Mouse (Mus musculus): Measurements from ENCODE around the gene Ssbp3. TPM values are rescaled to one million over a fixed set of nuclear protein-coding genes. Genes with fewer than 3 reads are reported as not detected.
A peak's percentile ranks its signal among the peaks of the same experiment; 100 is the strongest.

Ssbp3 gene
- total RNA-seq, 1 experiment: 42.6 TPM

DNA sequence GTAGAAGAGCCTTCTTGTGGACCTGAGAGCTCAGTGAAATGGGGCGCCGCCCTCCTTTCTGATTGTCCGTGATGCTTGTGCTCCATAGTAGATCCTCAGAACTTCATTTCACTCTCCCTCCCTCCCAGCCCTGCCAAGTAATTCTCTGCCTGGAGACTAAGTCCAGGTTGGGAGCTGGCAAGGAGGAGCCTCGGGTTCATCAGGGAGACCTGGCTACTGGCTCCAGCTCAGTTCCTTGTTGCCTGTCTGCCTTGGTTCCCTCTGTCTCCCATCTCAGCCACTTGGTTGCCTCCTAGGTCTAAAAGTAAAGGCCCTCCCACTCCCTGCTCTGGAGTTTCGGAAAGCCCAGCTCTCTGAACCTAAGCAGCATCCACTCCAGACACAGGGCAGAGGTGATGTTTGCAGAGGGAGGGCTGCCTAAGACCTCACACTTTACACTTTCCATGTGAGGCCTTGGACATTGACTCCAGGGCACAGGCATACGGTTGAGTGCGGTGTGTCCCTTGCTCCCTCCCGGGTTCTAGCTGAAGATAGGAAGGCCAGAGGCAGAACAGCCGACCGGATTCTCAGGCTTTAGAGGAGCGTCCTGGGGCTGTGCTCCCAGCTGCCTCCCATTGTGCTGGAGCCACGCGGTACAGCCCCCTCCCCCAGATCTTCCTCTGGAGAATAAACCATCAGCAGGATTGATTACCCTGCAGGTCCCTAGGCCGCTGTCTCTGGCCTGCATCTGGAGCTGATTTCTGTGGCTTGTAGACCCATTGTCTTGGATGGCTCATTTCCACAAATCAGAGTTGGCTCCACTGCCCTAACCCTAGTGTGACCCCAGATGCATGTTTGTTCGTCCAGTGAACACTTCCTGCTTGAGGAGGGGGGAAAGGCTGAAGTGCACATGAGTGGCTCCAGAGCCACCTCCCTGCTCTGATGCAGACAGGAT is 75.7 kb downstream of the Ssbp3 start:
- DNase-seq (ENCODE audit: low read depth, low spot score): no peak
- TF ChIP-seq MAFK (IDR thresholded peaks at IDR 0.05; ENCODE audit: insufficient read depth, low read depth, low read length) (no peak), ZNF384 (IDR thresholded peaks at IDR 0.05; ENCODE audit: low read depth, low read length) (no peak), HCFC1 (IDR thresholded peaks at IDR 0.05; ENCODE audit: borderline replicate concordance, insufficient read depth, low read length) (no peak)
- H3K4me3 ChIP-seq (ENCODE audit: insufficient read depth in 1 of 2, low read depth in 1 of 2, low read length in 2 of 2, poor library complexity in 1 of 2, severe bottlenecking in 1 of 2): no peak overlapping the region
- no peaks in the 10 kb centered on the region for H3K9me3 ChIP-seq (ENCODE audit: control insufficient read depth, insufficient read depth, low read depth, low read length)
- peak overlapping the region; percentile 8; the same call in 1 of the 2 replicates for H3K9ac ChIP-seq (ENCODE audit: insufficient read depth, low read depth, low read length, poor library complexity, severe bottlenecking)
- peaks cover 3% of the 10 kb centered on the region; the same call in 1 of the 2 replicates for H3K36me3 ChIP-seq (ENCODE audit: control insufficient read depth, insufficient read depth, low read length, poor library complexity, severe bottlenecking)
- in situ Hi-C loops (cut with MboI; ENCODE audit: low sequenced_read_pairs in 2 of 2, unreplicated experiment in 2 of 2): no loop called here
- H3K4me1 ChIP-seq (ENCODE audit: control insufficient read depth in 2 of 2, insufficient read depth in 2 of 2, low read length in 2 of 2, poor library complexity in 1 of 2): peaks cover 23 to 40% of the 10 kb centered on the region in 2 experiments
- H3K27ac ChIP-seq (ENCODE audit: insufficient read depth, low read depth, low read length, poor library complexity, severe bottlenecking): peak overlapping the region; percentile 41; the same call in 1 of the 2 replicates

DNA sequence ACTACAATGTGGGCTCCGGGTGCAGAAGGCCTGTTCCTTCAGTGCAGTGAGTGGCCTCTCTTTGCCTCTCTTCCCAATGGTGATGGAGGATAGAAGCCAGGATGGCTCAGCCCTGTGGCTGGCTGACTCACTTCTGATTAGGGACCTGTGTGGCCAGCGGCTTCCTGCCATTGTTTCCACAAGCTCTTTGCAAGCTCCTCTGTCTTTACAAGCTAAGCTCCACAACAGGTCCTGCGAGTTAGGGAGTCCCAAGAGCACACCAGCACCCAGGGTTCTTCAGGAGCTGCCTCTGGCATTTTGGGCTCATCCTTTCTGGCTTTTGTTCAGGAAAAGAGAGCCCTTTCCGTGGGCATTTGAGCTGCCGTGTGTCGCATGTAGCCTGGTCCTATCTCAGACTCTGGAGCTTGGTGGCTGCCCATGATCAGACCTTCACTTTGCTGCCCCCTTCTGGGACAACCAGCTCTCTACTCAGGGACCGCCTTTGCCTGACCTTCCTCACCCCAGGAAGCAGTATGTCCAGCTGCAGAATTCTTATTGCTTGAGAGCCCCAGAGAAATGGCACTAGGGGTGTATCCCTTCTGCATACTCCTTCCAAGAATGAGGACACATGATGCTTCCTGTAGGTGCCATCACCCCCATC is 77.3 kb downstream of the Ssbp3 start:
- H3K27ac ChIP-seq (ENCODE audit: insufficient read depth, low read depth, low read length, poor library complexity, severe bottlenecking): no peak overlapping the region
- H3K4me1 ChIP-seq (ENCODE audit: control insufficient read depth in 2 of 2, insufficient read depth in 2 of 2, low read length in 2 of 2, poor library complexity in 1 of 2): peaks cover 23 to 38% of the 10 kb centered on the region in 2 experiments
- H3K9ac ChIP-seq (ENCODE audit: insufficient read depth, low read depth, low read length, poor library complexity, severe bottlenecking): peak overlapping the region; percentile 4; the same call in 1 of the 2 replicates
- in situ Hi-C loops (cut with MboI; ENCODE audit: low sequenced_read_pairs in 2 of 2, unreplicated experiment in 2 of 2): no loop called here
- peak; percentile 47 for DNase-seq (ENCODE audit: low read depth, low spot score)
- TF ChIP-seq CHD2 (IDR thresholded peaks at IDR 0.05; ENCODE audit: low read depth, low read length): no peak
- TF ChIP-seq ZNF384 (IDR thresholded peaks at IDR 0.05; ENCODE audit: low read depth, low read length): no peak
- TF ChIP-seq HCFC1 (IDR thresholded peaks at IDR 0.05; ENCODE audit: borderline replicate concordance, insufficient read depth, low read length): no peak
- no peak for TF ChIP-seq MAFK (IDR thresholded peaks at IDR 0.05; ENCODE audit: insufficient read depth, low read depth, low read length)
- TF ChIP-seq ZC3H11A (IDR thresholded peaks at IDR 0.05; ENCODE audit: borderline replicate concordance, low read depth, low read length): no peak
- H3K4me3 ChIP-seq (ENCODE audit: insufficient read depth in 1 of 2, low read depth in 1 of 2, low read length in 2 of 2, poor library complexity in 1 of 2, severe bottlenecking in 1 of 2): no peak overlapping the region
- H3K9me3 ChIP-seq (ENCODE audit: control insufficient read depth, insufficient read depth, low read depth, low read length): no peaks in the 10 kb centered on the region
- H3K36me3 ChIP-seq (ENCODE audit: control insufficient read depth, insufficient read depth, low read length, poor library complexity, severe bottlenecking): peaks cover 5% of the 10 kb centered on the region; the same call in 1 of the 2 replicates

DNA sequence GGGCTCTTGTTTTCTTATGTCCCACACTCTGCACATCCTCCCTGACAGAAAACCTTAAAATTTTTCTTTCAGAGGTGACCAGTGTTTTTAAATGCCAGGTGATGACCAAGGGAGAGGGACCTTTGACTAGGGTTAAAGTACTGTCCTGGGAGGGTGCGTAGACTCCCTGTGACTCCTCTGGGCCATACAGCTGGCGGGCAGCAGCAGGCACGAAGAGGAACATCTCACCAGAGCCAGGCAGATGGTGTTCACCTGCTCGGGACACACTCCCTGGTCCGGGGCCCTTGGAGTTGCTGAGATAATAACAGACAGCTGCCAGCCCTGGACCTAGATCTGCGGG is 78.4 kb downstream of the Ssbp3 start:
- TF ChIP-seq MAFK (IDR thresholded peaks at IDR 0.05; ENCODE audit: insufficient read depth, low read depth, low read length): no peak
- TF ChIP-seq CHD2 (IDR thresholded peaks at IDR 0.05; ENCODE audit: low read depth, low read length): no peak
- no peak for TF ChIP-seq HCFC1 (IDR thresholded peaks at IDR 0.05; ENCODE audit: borderline replicate concordance, insufficient read depth, low read length)
- no peak for TF ChIP-seq ZNF384 (IDR thresholded peaks at IDR 0.05; ENCODE audit: low read depth, low read length)
- no peak for TF ChIP-seq ZC3H11A (IDR thresholded peaks at IDR 0.05; ENCODE audit: borderline replicate concordance, low read depth, low read length)
- Histone ChIP-seq H3K36me3 (ENCODE audit: control insufficient read depth, insufficient read depth, low read length, poor library complexity, severe bottlenecking) (peaks cover 5% of the 10 kb centered on the region; the same call in 1 of the 2 replicates), H3K27ac (ENCODE audit: insufficient read depth, low read depth, low read length, poor library complexity, severe bottlenecking) (0 out of 2 replicates have a peak overlapping the region, but pooled peaks have one; percentile 5), H3K9me3 (ENCODE audit: control insufficient read depth, insufficient read depth, low read depth, low read length) (no peaks in the 10 kb centered on the region), H3K9ac (ENCODE audit: insufficient read depth, low read depth, low read length, poor library complexity, severe bottlenecking) (no peak overlapping the region; the same call in 1 of the 2 replicates), H3K4me3 (ENCODE audit: insufficient read depth in 1 of 2, low read depth in 1 of 2, low read length in 2 of 2, poor library complexity in 1 of 2, severe bottlenecking in 1 of 2) (0 out of 4 replicates have a peak overlapping the region, but pooled peaks of 1 of the 2 experiments have one; percentile 1), H3K4me1 (ENCODE audit: control insufficient read depth in 2 of 2, insufficient read depth in 2 of 2, low read length in 2 of 2, poor library complexity in 1 of 2) (peaks cover 23 to 33% of the 10 kb centered on the region in 2 experiments)
- DNase-seq (ENCODE audit: low read depth, low spot score): no peak
- in situ Hi-C loops (cut with MboI; ENCODE audit: low sequenced_read_pairs in 2 of 2, unreplicated experiment in 2 of 2): no loop called here

DNA sequence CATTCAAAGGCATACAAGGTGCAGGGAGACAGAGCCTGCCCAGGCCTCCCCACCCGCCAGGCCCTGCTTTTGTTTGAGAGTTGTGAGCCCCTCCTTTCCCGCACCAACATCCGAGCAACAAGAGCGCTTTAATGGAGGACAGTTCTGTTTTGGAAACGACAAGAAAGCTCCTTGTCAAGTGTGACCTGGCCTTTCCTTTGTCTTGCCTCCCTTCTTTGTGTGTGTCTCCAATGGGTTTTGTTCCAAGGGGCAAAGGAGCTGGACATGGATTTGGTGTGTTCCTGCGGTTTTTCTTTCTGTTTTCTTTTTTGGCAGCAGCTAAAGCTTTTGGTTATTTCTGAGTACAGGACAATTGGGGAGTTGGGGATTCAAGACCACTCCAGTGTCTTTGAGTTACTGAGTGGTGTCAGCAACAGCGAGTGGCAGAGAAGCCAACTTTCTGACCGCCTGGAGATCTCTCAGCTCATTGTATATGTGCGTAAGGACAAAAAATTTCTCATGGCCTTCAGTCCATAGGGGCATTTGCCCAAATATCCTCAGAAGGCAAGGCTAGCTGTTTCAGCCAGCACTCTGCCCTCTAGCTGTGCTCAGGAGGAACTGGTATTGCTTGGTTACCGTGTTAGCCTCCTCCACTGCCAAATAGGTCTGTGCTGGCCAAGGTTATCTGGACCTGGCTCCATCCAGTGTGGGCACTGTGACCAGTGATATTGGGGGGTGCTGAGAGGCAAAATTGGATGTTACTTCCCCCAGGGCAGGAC is 78.9 kb downstream of the Ssbp3 start:
- no peaks in the 10 kb centered on the region for H3K9me3 ChIP-seq (ENCODE audit: control insufficient read depth, insufficient read depth, low read depth, low read length)
- no peak for DNase-seq (ENCODE audit: low read depth, low spot score)
- no peak overlapping the region for H3K27ac ChIP-seq (ENCODE audit: insufficient read depth, low read depth, low read length, poor library complexity, severe bottlenecking)
- TF ChIP-seq HCFC1 (IDR thresholded peaks at IDR 0.05; ENCODE audit: borderline replicate concordance, insufficient read depth, low read length): no peak
- TF ChIP-seq ZNF384 (IDR thresholded peaks at IDR 0.05; ENCODE audit: low read depth, low read length): no peak
- no peak for TF ChIP-seq CHD2 (IDR thresholded peaks at IDR 0.05; ENCODE audit: low read depth, low read length)
- TF ChIP-seq ZC3H11A (IDR thresholded peaks at IDR 0.05; ENCODE audit: borderline replicate concordance, low read depth, low read length): peak; percentile 8; the same call in 1 of the 2 replicates
- no peak for TF ChIP-seq MAFK (IDR thresholded peaks at IDR 0.05; ENCODE audit: insufficient read depth, low read depth, low read length)
- H3K9ac ChIP-seq (ENCODE audit: insufficient read depth, low read depth, low read length, poor library complexity, severe bottlenecking): no peak overlapping the region; the same call in 1 of the 2 replicates
- H3K4me3 ChIP-seq (ENCODE audit: insufficient read depth in 1 of 2, low read depth in 1 of 2, low read length in 2 of 2, poor library complexity in 1 of 2, severe bottlenecking in 1 of 2): peak overlapping the region in 1 of 2 experiments; percentile 1; a peak in 1 of 4 replicates
- in situ Hi-C loops (cut with MboI; ENCODE audit: low sequenced_read_pairs in 2 of 2, unreplicated experiment in 2 of 2): no loop called here
- H3K4me1 ChIP-seq (ENCODE audit: control insufficient read depth in 2 of 2, insufficient read depth in 2 of 2, low read length in 2 of 2, poor library complexity in 1 of 2): peaks cover 23 to 31% of the 10 kb centered on the region in 2 experiments
- H3K36me3 ChIP-seq (ENCODE audit: control insufficient read depth, insufficient read depth, low read length, poor library complexity, severe bottlenecking): peaks cover 5% of the 10 kb centered on the region; the same call in 1 of the 2 replicates

All from ES-E14 (cell line).